Mouse (Mus musculus): ENCODE results near the gene 1810046K07Rik. TPM values are rescaled to one million over a fixed set of nuclear protein-coding genes. Genes with fewer than 3 reads are reported as not detected.

The 1810046K07Rik gene
- polyA plus RNA-seq, 1 experiment: 16.4 TPM

DNA sequence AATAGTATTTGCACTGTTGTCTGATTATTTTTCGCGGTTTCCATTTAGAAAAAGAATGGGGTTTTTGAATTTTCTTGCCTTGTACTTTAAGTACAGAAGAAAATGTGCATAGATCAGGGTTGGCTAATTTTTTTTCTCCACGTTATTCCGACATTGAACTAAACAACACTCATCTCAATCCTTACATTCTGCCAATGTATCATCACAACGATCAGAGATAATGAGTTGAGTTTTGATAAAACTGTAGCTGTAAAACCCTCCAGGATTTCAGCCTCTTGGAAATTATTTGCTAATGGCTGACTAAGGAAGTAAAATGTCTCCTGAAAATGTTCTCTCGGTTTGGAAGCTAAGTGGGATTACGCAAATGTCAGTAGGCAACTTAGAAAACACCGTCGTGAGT, 17.1 kb upstream of the 1810046K07Rik start:
- no peak for DNase-seq (ENCODE audit: low read depth in 1 of 2, low spot score in 2 of 2)
- WGBS: 94% methylated on average over 9 of the region's 9 CpGs
- Histone ChIP-seq H3K27me3 (ENCODE audit: control insufficient read depth, insufficient read depth, low read length) (no peaks in the 10 kb centered on the region), H3K36me3 (ENCODE audit: control insufficient read depth, insufficient read depth, low read length) (no peaks in the 10 kb centered on the region), H3K4me1 (ENCODE audit: control insufficient read depth, insufficient read depth, insufficient read length) (no peaks in the 10 kb centered on the region), H3K27ac (ENCODE audit: insufficient read depth, low read length) (no peak overlapping the region), H3K4me3 (ENCODE audit: extremely low read depth, insufficient read depth, insufficient read length) (no peak overlapping the region)
- TF ChIP-seq CTCF (IDR thresholded peaks at IDR 0.05; ENCODE audit: extremely low read depth, insufficient read depth, insufficient read length, insufficient replicate concordance) (no peak), POLR2A (IDR thresholded peaks at IDR 0.05; ENCODE audit: low read depth, low read length) (no peak)

DNA sequence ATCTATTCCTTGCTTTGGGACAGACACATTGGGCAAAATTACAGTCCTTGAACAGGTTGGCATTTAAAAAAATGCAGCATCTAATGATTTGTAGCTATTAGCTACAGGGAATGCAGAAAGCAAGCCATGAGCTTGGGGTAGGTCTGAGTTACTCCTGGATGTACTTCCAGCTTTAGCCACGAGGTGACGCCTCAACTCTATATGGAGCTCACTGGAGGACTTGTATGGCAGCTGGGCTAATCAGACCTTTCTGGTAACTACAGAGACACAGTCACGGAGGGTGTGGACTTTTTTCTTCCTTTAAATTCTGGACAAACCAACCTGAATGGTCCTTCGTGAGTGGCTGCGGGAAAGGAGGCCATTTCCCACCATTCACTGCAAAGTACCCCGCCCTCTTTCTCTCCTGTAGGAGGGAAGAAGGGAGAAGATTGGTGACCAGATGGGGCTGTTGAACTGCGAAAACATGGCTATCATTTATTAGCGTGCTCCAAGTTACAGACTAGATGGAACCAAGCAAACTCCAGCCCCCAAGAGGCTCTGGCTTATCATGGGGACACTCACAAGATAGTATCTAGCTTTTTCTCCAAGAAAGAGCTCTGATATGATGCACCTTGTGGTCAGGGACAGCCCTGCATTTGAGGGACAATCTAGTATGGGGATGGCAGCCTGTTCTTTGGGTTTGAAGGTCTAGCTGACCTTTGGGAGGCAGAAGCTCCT, 6.7 kb upstream of the 1810046K07Rik start:
- Histone ChIP-seq H3K27ac (ENCODE audit: insufficient read depth, low read length) (no peak overlapping the region), H3K4me3 (ENCODE audit: extremely low read depth, insufficient read depth, insufficient read length) (no peak overlapping the region), H3K36me3 (ENCODE audit: control insufficient read depth, insufficient read depth, low read length) (no peaks in the 10 kb centered on the region), H3K4me1 (ENCODE audit: control insufficient read depth, insufficient read depth, insufficient read length) (no peaks in the 10 kb centered on the region), H3K27me3 (ENCODE audit: control insufficient read depth, insufficient read depth, low read length) (no peaks in the 10 kb centered on the region)
- TF ChIP-seq CTCF (IDR thresholded peaks at IDR 0.05; ENCODE audit: extremely low read depth, insufficient read depth, insufficient read length, insufficient replicate concordance): peak; percentile 53; the same call in 1 of the 2 replicates
- TF ChIP-seq POLR2A (IDR thresholded peaks at IDR 0.05; ENCODE audit: low read depth, low read length): no peak
- peak; percentile 7 to 41 for DNase-seq (ENCODE audit: low read depth in 1 of 2, low spot score in 2 of 2)
- WGBS: 23% methylated on average over 8 of the region's 8 CpGs

DNA sequence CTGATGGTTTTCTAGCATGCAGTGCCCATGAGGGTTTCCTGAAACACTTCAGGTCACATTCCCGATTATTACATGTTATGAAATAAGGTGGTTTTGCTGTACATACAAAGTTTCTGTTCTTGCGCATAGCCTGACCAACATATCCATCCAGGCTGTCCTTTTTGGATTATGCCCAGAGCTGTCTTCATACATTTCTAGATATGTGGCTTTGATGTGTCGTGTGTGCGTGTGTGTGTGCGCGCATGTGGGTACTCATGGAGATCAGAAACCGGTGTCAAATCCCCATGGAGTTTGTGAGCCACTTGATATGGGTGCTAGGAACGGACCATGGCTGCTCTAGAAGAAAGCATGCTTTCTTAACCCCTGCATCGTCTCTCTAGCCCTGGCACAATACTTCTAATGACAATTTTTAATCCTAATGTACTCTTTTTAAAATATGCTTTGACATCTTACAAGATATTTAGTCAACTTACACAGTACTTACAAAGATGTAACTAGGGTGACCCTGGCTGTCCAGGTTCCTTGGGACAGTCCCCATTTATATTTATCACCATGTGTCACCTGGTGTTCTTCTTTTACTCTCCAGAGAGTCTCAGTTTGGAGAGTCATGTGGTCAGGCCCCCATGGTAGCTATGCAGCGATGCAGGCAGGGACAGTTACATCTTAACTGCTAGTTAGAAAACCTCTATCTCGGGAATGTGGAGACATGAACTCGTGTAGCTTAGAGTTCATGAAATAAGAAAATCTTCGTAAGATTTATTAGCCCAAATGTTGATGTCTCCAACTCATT, 2.9 kb upstream of the 1810046K07Rik start:
- Histone ChIP-seq H3K27me3 (ENCODE audit: control insufficient read depth, insufficient read depth, low read length) (no peaks in the 10 kb centered on the region), H3K27ac (ENCODE audit: insufficient read depth, low read length) (no peak overlapping the region)
- WGBS: 82% methylated on average over 13 of the region's 13 CpGs

DNA sequence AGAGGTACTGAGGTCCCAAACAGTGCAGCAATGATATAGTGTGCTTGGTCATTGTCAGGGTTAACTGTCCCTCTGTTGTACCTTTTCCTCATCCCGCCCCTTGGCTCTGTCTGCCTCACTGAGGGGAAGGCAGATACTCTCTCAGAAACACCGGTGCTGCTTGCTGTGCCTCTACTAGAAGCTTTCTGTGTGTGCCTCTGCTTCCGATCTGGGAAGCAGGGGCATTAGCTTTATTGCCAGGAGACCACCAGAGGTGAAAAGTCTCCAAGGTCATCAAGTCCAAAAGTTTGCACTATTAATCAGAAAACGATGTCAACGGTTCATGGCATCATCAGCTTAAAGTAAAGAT, 1.2 kb downstream of the 1810046K07Rik start:
- no peak for DNase-seq (ENCODE audit: low read depth in 1 of 2, low spot score in 2 of 2)
- TF ChIP-seq POLR2A (IDR thresholded peaks at IDR 0.05; ENCODE audit: low read depth, low read length): no peak
- no peak for TF ChIP-seq CTCF (IDR thresholded peaks at IDR 0.05; ENCODE audit: extremely low read depth, insufficient read depth, insufficient read length, insufficient replicate concordance)
- H3K36me3 ChIP-seq (ENCODE audit: control insufficient read depth, insufficient read depth, low read length): no peaks in the 10 kb centered on the region
- H3K4me1 ChIP-seq (ENCODE audit: control insufficient read depth, insufficient read depth, insufficient read length): no peaks in the 10 kb centered on the region
- 90% methylated on average over 5 of the region's 5 CpGs for WGBS
- H3K27ac ChIP-seq (ENCODE audit: insufficient read depth, low read length): no peak overlapping the region
- H3K27me3 ChIP-seq (ENCODE audit: control insufficient read depth, insufficient read depth, low read length): no peaks in the 10 kb centered on the region
- no peak overlapping the region for H3K4me3 ChIP-seq (ENCODE audit: extremely low read depth, insufficient read depth, insufficient read length)

More for the DNA sequence above, 2.9 kb upstream of the 1810046K07Rik start:
- H3K4me1 ChIP-seq (ENCODE audit: control insufficient read depth, insufficient read depth, insufficient read length): no peaks in the 10 kb centered on the region
- H3K4me3 ChIP-seq (ENCODE audit: extremely low read depth, insufficient read depth, insufficient read length): no peak overlapping the region
- TF ChIP-seq CTCF (IDR thresholded peaks at IDR 0.05; ENCODE audit: extremely low read depth, insufficient read depth, insufficient read length, insufficient replicate concordance): no peak
- TF ChIP-seq POLR2A (IDR thresholded peaks at IDR 0.05; ENCODE audit: low read depth, low read length): no peak
- no peaks in the 10 kb centered on the region for H3K36me3 ChIP-seq (ENCODE audit: control insufficient read depth, insufficient read depth, low read length)
- DNase-seq (ENCODE audit: low read depth in 1 of 2, low spot score in 2 of 2): no peak

DNA sequence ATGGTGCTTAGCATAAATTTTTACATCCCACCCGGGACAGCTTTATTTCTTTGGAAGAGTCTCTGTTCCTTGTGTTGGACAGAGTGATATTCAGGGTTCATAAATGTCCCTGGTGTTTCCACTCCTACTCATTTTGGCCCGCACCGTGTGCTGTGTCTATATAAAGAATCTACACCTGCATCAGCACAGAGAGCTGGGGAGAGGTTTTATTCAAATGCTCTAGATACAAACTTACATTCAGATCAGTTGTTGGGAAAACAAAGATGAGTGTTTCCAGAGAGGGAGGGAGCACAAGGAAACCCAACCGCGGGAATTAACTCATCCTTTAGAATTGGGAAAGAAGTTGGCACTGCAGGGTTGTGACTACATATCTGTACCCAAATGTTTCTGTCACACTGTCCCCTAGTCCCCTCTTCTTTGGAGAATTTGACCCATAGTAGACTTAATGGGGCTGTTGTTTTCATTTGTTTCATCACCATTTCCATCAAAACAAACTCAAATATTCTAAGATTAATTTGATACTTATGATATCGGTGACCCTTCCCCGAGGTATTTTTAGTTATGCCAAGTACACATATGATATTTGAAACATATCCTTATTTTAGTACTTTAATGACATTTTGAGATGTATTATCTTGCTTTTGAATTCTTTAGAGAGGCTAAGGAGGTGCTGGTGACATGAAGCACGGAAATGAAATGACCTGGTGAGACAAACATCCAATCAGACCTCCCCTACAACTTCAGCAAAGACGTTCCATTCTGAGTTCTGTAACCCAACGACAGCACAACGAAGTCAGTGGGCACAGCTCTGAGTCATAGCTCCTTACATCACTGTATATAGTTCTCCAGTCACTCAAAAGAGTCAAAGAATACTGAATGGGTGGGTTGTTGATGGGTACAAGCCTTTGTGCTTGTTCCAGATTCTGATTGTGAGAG, 1.8 kb downstream of the 1810046K07Rik start:
- WGBS: 85% methylated on average over 11 of the region's 11 CpGs
- no peak overlapping the region for H3K27ac ChIP-seq (ENCODE audit: insufficient read depth, low read length)
- TF ChIP-seq CTCF (IDR thresholded peaks at IDR 0.05; ENCODE audit: extremely low read depth, insufficient read depth, insufficient read length, insufficient replicate concordance) (no peak), POLR2A (IDR thresholded peaks at IDR 0.05; ENCODE audit: low read depth, low read length) (no peak)

DNA sequence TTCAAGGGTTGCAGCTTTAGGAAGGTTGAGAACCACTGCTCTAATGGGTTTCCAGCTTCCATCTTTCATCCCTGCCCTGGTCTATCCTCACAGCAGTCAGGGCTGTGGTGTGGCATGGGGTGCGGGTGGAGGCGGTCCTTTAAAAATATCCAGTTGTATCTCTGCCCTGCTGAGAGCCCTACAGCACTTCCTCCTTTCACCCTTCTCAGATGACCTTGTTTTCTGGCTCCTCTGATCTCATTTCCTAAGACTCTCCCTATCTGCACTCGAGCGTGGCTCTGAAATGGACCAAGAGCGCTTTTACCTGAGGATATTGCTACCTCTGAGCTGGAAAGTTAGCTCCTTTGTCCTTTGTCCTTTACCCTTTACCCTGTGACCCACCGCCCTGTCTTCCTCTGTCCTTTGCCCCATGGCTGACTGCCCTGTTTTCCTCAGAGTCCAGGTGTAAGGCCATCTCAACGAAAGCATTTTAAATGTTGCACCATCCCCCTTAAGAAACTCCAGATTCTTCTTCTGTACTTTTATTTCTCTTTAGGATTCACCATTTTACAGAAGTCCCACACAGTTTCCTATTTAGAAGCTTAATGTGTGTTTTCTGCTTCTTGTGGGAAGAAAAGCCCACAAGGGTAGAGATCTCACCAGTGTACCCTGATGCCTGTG, 4.2 kb downstream of the 1810046K07Rik start:
- TF ChIP-seq CTCF (IDR thresholded peaks at IDR 0.05; ENCODE audit: extremely low read depth, insufficient read depth, insufficient read length, insufficient replicate concordance) (no peak), POLR2A (IDR thresholded peaks at IDR 0.05; ENCODE audit: low read depth, low read length) (no peak)
- no peak overlapping the region for H3K4me3 ChIP-seq (ENCODE audit: extremely low read depth, insufficient read depth, insufficient read length)
- WGBS: 57% methylated on average over 7 of the region's 7 CpGs
- no peaks in the 10 kb centered on the region for H3K4me1 ChIP-seq (ENCODE audit: control insufficient read depth, insufficient read depth, insufficient read length)
- no peaks in the 10 kb centered on the region for H3K27me3 ChIP-seq (ENCODE audit: control insufficient read depth, insufficient read depth, low read length)
- DNase-seq (ENCODE audit: low read depth in 1 of 2, low spot score in 2 of 2): no peak
- no peak overlapping the region for H3K27ac ChIP-seq (ENCODE audit: insufficient read depth, low read length)
- H3K36me3 ChIP-seq (ENCODE audit: control insufficient read depth, insufficient read depth, low read length): no peaks in the 10 kb centered on the region

More for the DNA sequence above, 1.8 kb downstream of the 1810046K07Rik start:
- no peak for DNase-seq (ENCODE audit: low read depth in 1 of 2, low spot score in 2 of 2)
- Histone ChIP-seq H3K4me1 (ENCODE audit: control insufficient read depth, insufficient read depth, insufficient read length) (no peaks in the 10 kb centered on the region), H3K27me3 (ENCODE audit: control insufficient read depth, insufficient read depth, low read length) (no peaks in the 10 kb centered on the region), H3K36me3 (ENCODE audit: control insufficient read depth, insufficient read depth, low read length) (no peaks in the 10 kb centered on the region), H3K4me3 (ENCODE audit: extremely low read depth, insufficient read depth, insufficient read length) (no peak overlapping the region)

Measured in spleen, adult 2 months (tissue).